Mouse (Mus musculus): Measurements from ENCODE around the gene 1700021F07Rik.

1700021F07Rik gene

GRCm38 (mm10) chr2:173522376-173522775 lies at the start of gene 1700021F07Rik:
Gene 1700021F07Rik, plus strand, starts transcription at chr2:173522586.
- DNase-seq (ENCODE audit: low spot score in 2 of 2) = no peak

- no peak for DNase-seq (ENCODE audit: low spot score in 2 of 2)
Observed at GRCm38 (mm10) chr2:173473233-173473632, 49.2 kb upstream of the 1700021F07Rik start.

- no peak for DNase-seq (ENCODE audit: low spot score in 2 of 2)
Observed at GRCm38 (mm10) chr2:173479050-173479449, 43.3 kb upstream of the 1700021F07Rik start.

- DNase-seq (ENCODE audit: low spot score in 2 of 2) = no peak
Observed at GRCm38 (mm10) chr2:173484486-173484885, 37.9 kb upstream of the 1700021F07Rik start.

- no peak for DNase-seq (ENCODE audit: low spot score in 2 of 2)
Observed at GRCm38 (mm10) chr2:173499612-173500011, 22.8 kb upstream of the 1700021F07Rik start.

GRCm38 (mm10) chr2:173513977-173514376 lies 8.4 kb upstream of the 1700021F07Rik start:
- no peak for DNase-seq (ENCODE audit: low spot score in 2 of 2)

- DNase-seq (ENCODE audit: low spot score in 2 of 2) = no peak
Observed at GRCm38 (mm10) chr2:173515186-173515585, 7.2 kb upstream of the 1700021F07Rik start.

- no peak for DNase-seq (ENCODE audit: low spot score in 2 of 2)
Observed at GRCm38 (mm10) chr2:173516150-173516855, 6.1 kb upstream of the 1700021F07Rik start.

GRCm38 (mm10) chr2:173528493-173528892 lies 6.1 kb downstream of the 1700021F07Rik start:
- DNase-seq (ENCODE audit: low spot score in 2 of 2) = no peak

GRCm38 (mm10) chr2:173532711-173533462 lies 10.5 kb downstream of the 1700021F07Rik start:
- DNase-seq (ENCODE audit: low spot score in 2 of 2) = no peak

GRCm38 (mm10) chr2:173534581-173534980 lies 12.2 kb downstream of the 1700021F07Rik start:
- DNase-seq (ENCODE audit: low spot score in 2 of 2) = no peak

- peak in 1 of 2 experiments; percentile 42 for DNase-seq (ENCODE audit: low spot score in 2 of 2)
Observed at GRCm38 (mm10) chr2:173535390-173535789, 13.0 kb downstream of the 1700021F07Rik start.

GRCm38 (mm10) chr2:173535886-173536285 lies 13.5 kb downstream of the 1700021F07Rik start:
- DNase-seq (ENCODE audit: low spot score in 2 of 2) = no peak

- DNase-seq (ENCODE audit: low spot score in 2 of 2) = no peak
Observed at GRCm38 (mm10) chr2:173539781-173540180, 17.4 kb downstream of the 1700021F07Rik start.

- no peak for DNase-seq (ENCODE audit: low spot score in 2 of 2)
Observed at GRCm38 (mm10) chr2:173541748-173542147, 19.4 kb downstream of the 1700021F07Rik start.

GRCm38 (mm10) chr2:173542716-173543115 lies 20.3 kb downstream of the 1700021F07Rik start:
- DNase-seq (ENCODE audit: low spot score in 2 of 2) = no peak

- peak; percentile 78 to 87 for DNase-seq (ENCODE audit: low spot score in 2 of 2)
Observed at GRCm38 (mm10) chr2:173545992-173546703, 23.8 kb downstream of the 1700021F07Rik start.

GRCm38 (mm10) chr2:173549236-173549635 lies 26.9 kb downstream of the 1700021F07Rik start:
- DNase-seq (ENCODE audit: low spot score in 2 of 2) = no peak

- no peak for DNase-seq (ENCODE audit: low spot score in 2 of 2)
Observed at GRCm38 (mm10) chr2:173550681-173551080, 28.3 kb downstream of the 1700021F07Rik start.

GRCm38 (mm10) chr2:173553863-173554262 lies 31.5 kb downstream of the 1700021F07Rik start:
- DNase-seq (ENCODE audit: low spot score in 2 of 2) = no peak

- no peak for DNase-seq (ENCODE audit: low spot score in 2 of 2)
Observed at GRCm38 (mm10) chr2:173558754-173559396, 36.5 kb downstream of the 1700021F07Rik start.

All from cerebellum, postnatal 4 days (tissue).